Mouse (Mus musculus) limb, embryonic 13.5 days (tissue): ENCODE results near the gene Krt87. TPM values are rescaled to one million over a fixed set of nuclear protein-coding genes. Genes with fewer than 3 reads are reported as not detected.

Experiments used
- ATAC-seq: fragments of 200-750 bp; cut with Nextera tagmentation; 2 replicates; pipeline ENCODE4 v1.8.0; 2017; ENCODE audit warnings: low read depth, moderate number of reproducible peaks, moderate TSS enrichment; ENCODE audit not compliant: low FRiP score
- H3K27ac ChIP-seq: fragments of 300-500 bp; sonication (generic); 2 replicates; pipeline ENCODE4 v1.5.1; 2015; ENCODE audit warnings: inconsistent platforms, mild to moderate bottlenecking, moderate library complexity
- H3K27me3 ChIP-seq: fragments of 300-500 bp; sonication (generic); 2 replicates; pipeline ENCODE4 v1.6.1; 2015; ENCODE audit warnings: mild to moderate bottlenecking, inconsistent platforms
- H3K36me3 ChIP-seq: fragments of 300-500 bp; sonication (generic); 2 replicates; pipeline ENCODE4 v1.6.1; 2015; ENCODE audit warnings: inconsistent platforms, mild to moderate bottlenecking, moderate library complexity
- H3K4me1 ChIP-seq: fragments of 300-500 bp; sonication (generic); 2 replicates; pipeline ENCODE4 v1.6.1; 2015; ENCODE audit warnings: inconsistent platforms
- H3K4me2 ChIP-seq: fragments of 300-500 bp; sonication (generic); replicated peaks from 2 replicates; pipeline ENCODE4 v1.6.1; 2015; ENCODE audit warnings: inconsistent platforms, mild to moderate bottlenecking, moderate library complexity
- H3K4me3 ChIP-seq: fragments of 300-500 bp; sonication (generic); 2 replicates; pipeline ENCODE4 v1.5.1; 2015; ENCODE audit warnings: moderate library complexity, mild to moderate bottlenecking, inconsistent platforms
- H3K9ac ChIP-seq: fragments of 300-500 bp; sonication (generic); 2 replicates; pipeline ENCODE4 v1.6.1; 2015; ENCODE audit warnings: mild to moderate bottlenecking, inconsistent platforms
- H3K9me3 ChIP-seq: fragments of 300-500 bp; sonication (generic); 2 replicates; pipeline ENCODE4 v1.6.1; 2016; ENCODE audit warnings: inconsistent platforms
- WGBS: fragments of 180-500 bp; shearing (Covaris S2); methylation state at CpG from one replicate; pipeline ENCODE4 v1.1.7; 2015; 5-methylcytosine and 5-hydroxymethylcytosine counted together
- polyA plus RNA-seq: library from polyadenylated mRNA; unstranded; fragments of >200 nt; fragmentation: Nextera tagmentation; extraction: Ambion mirVana; gene quantifications from 2 replicates; pipeline ENCODE4 v1.2.1, GENCODE M21; 2015

The Krt87 gene
- polyA plus RNA-seq, 1 experiment from 2014 or later: 1.3 TPM

DNA sequence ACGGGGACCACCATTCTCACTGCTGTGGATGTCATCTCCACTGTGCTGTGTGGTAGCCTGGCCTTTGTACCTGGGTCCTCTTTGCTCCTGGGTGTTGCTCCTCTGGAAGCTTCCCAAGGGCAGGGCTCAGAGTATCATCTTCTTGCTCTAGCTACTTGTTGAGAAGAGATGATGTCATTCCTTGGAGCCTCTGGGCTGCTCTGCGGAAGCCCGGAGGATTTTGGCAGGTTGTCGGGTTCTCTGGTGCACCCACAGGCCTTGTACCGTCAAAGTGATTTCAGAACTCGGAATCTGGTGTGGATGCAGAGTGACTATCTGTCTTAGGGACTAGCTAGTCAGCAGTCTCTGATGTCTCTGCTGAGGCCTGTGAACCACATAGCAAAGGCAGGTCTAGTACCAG, 53.5 kb downstream of the Krt87 start:
- no peaks in the 10 kb centered on the region for H3K36me3 ChIP-seq
- no peak for ATAC-seq
- H3K27me3 ChIP-seq: no peaks in the 10 kb centered on the region
- no peak overlapping the region for H3K27ac ChIP-seq
- H3K4me2 ChIP-seq: no peak overlapping the region
- H3K9ac ChIP-seq: no peak overlapping the region
- 81% methylated on average over 6 of the region's 6 CpGs for whole genome bisulfite sequencing
- H3K4me1 ChIP-seq: 0 out of 2 replicates have a peak, but pooled peaks cover 6% of the 10 kb centered on the region
- no peaks in the 10 kb centered on the region for H3K9me3 ChIP-seq
- no peak overlapping the region for H3K4me3 ChIP-seq

DNA sequence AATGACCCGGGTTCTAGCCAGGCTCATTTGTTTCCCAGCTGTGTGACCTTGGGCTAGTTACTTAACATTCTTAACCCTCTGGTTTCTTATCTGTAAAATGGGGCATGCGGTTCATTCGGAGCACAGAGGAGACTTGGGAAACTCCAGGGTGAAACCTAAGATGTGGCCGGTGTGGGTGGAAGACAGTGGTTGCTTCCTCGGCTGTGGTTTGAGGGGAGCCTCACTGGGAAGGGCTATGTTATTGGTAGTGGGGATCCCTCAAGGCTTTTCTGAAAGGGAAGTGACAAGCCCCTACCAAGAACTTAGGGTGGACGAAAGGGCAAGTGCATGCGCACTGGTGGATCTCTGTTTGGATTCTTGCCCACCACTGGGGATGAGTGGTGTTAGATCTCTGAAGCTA, 54.0 kb downstream of the Krt87 start:
- H3K9me3 ChIP-seq: no peaks in the 10 kb centered on the region
- H3K4me3 ChIP-seq: no peak overlapping the region
- H3K4me2 ChIP-seq: no peak overlapping the region
- ATAC-seq: no peak
- H3K36me3 ChIP-seq: no peaks in the 10 kb centered on the region
- H3K4me1 ChIP-seq: 0 out of 2 replicates have a peak, but pooled peaks cover 6% of the 10 kb centered on the region
- 64% methylated on average over 7 of the region's 7 CpGs for WGBS
- H3K27me3 ChIP-seq: no peaks in the 10 kb centered on the region
- no peak overlapping the region for H3K9ac ChIP-seq
- H3K27ac ChIP-seq: no peak overlapping the region

DNA sequence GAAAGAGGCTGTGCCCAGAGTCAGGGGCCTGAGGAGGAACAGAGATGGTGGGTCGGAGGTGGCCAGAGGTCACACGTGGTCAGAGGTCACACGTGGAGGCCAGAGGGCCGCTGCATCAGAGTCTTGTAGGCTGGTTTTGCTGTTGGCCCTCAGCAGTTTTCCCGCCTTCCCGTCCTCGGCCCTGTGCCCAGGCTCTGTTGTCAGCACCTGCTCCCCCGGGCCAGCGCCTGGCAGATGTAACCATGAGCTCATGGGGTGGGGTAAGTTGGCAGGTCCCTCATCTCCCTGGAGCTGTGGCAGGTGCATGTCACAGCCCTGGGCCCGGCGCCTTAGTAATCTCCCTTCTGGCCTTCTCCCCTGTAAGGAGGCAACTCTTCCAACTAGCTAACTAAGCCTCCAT, 55.8 kb downstream of the Krt87 start:
- 82% methylated on average over 11 of the region's 11 CpGs for WGBS
- H3K27ac ChIP-seq: no peak overlapping the region
- H3K4me2 ChIP-seq: no peak overlapping the region
- no peaks in the 10 kb centered on the region for H3K36me3 ChIP-seq
- no peaks in the 10 kb centered on the region for H3K4me1 ChIP-seq
- no peak for ATAC-seq
- H3K4me3 ChIP-seq: no peak overlapping the region
- no peaks in the 10 kb centered on the region for H3K9me3 ChIP-seq
- H3K9ac ChIP-seq: no peak overlapping the region
- no peaks in the 10 kb centered on the region for H3K27me3 ChIP-seq

DNA sequence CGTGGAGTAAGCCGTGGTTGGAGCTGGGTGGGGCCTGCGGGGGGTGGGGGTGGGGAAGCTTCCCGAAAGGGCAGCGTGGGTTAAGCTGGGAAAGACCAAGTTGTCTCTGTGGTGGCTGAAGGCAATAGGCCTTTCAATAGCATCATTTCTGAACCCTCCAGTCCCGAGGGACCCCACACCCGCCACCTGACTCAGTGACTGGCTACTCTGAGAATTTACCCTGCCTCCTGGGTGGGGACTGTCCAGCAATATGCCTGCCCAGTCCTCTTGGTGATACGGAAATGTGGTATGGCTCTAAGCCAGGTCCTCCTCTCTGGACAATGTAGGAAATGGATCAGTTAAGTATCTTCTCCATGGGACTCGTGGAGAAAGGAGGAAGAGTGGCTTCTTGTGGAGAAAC, 56.8 kb downstream of the Krt87 start:
- no peaks in the 10 kb centered on the region for H3K36me3 ChIP-seq
- H3K4me3 ChIP-seq: no peak overlapping the region
- no peak overlapping the region for H3K9ac ChIP-seq
- H3K9me3 ChIP-seq: no peaks in the 10 kb centered on the region
- H3K4me1 ChIP-seq: no peaks in the 10 kb centered on the region
- ATAC-seq: no peak
- H3K27me3 ChIP-seq: no peaks in the 10 kb centered on the region
- 68% methylated on average over 9 of the region's 9 CpGs for WGBS
- no peak overlapping the region for H3K27ac ChIP-seq
- no peak overlapping the region for H3K4me2 ChIP-seq

Other genes with a start within 250 kb of the Krt87 start
- gene Grasp, start 214.6 kb downstream of the Krt87 start, polyA plus RNA-seq: 5.7 and 6.0 TPM in 2 replicates
- gene Nr4a1, start 184.5 kb downstream of the Krt87 start, polyA plus RNA-seq: 10.0 and 10.3 TPM in 2 replicates
- 64.1 and 70.4 TPM in 2 replicates for gene Atg101, start 154.5 kb downstream of the Krt87 start, polyA plus RNA-seq
- 1.5 and 1.9 TPM in 2 replicates for gene 6030408B16Rik, start 145.6 kb downstream of the Krt87 start, polyA plus RNA-seq
- gene Krt80, start 68.6 kb downstream of the Krt87 start, polyA plus RNA-seq: 0.75 and 1.0 TPM in 2 replicates
- 23.2 and 24.4 TPM in 2 replicates for gene Krt7, start 27.8 kb downstream of the Krt87 start, polyA plus RNA-seq
- not detected in 2 replicates for gene Krt88, start 8.9 kb upstream of the Krt87 start, polyA plus RNA-seq
- not detected in 2 replicates for gene Krt81, start 24.9 kb upstream of the Krt87 start, polyA plus RNA-seq
- gene Krt86, start 34.7 kb upstream of the Krt87 start, polyA plus RNA-seq: not detected in 2 replicates
- gene Krt83, start 52.7 kb upstream of the Krt87 start, polyA plus RNA-seq: not detected in 2 replicates
- 0.50 TPM in 1 of 2 replicates, not detected in the other for gene Gm49425, start 78.5 kb upstream of the Krt87 start, polyA plus RNA-seq
- gene Krt84, start 94.0 kb upstream of the Krt87 start, polyA plus RNA-seq: 0.09 and 0.13 TPM in 2 replicates
- not detected in 2 replicates for gene Krt82, start 111.9 kb upstream of the Krt87 start, polyA plus RNA-seq
- 0.08 TPM in 1 of 2 replicates, not detected in the other for gene Krt90, start 124.1 kb upstream of the Krt87 start, polyA plus RNA-seq
- gene Krt75, start 135.1 kb upstream of the Krt87 start, polyA plus RNA-seq: 0.31 and 0.52 TPM in 2 replicates
- not detected in 2 replicates for gene Gm5414, start 189.4 kb upstream of the Krt87 start, polyA plus RNA-seq
- gene Gm5478, start 208.6 kb upstream of the Krt87 start, polyA plus RNA-seq: not detected in 2 replicates
- gene Krt6b, start 241.5 kb upstream of the Krt87 start, polyA plus RNA-seq: not detected in 2 replicates